Mouse (Mus musculus): ENCODE measurements around the gene Ssna1.

The Ssna1 gene

DNA sequence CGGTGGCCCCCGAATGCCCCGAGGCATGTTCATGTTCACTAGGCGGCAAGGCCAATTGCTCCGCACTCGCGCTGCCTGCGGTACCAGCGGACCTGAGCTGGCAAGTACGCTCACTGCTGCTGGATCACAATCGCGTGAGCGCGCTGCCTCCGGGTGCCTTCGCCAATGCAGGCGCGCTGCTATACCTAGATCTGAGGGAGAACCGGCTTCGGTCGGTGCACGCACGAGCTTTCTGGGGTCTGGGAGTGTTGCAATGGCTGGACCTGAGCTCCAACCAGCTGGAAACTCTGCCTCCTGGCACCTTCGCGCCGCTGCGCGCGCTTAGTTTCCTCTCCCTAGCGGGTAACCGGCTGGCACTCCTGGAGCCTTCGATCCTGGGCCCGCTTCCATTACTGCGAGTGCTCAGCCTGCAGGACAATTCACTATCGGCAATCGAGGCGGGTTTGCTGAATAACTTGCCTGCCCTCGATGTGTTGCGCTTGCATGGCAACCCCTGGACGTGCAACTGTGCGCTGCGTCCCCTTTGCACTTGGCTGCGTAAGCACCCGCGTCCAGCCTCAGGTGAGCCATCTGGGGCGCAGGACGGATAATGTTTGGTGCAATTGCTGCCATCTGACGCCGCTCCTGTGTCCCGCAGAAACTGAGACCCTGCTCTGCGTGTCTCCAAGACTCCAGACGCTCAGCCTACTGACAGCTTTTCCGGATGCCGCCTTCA, 18.0 kb upstream of the Ssna1 start:
- no peak for DNase-seq (ENCODE audit: low read depth, low spot score)

DNA sequence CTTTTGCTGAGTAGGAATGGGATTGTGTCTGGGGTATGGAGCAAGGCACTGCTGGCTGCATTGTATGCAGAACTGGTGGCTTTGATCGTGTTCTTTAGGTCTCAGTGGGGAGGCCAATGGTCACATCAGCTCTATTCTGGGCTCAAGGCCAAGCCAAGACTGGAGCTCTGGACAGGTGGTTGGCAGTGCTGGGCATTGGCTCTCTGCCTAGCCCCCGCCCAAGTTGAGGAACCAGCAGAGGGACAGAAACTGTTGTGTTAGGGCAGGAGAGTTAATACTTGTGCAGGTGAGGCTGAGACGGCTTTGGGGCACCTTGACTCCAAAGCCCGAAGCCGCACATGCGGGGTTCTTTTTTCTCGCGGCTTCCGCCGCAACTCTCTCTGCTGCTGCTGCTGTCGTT, 17.4 kb upstream of the Ssna1 start, which contains the start of gene Lrrc26:
Gene Lrrc26, plus strand, starts transcription at position 265 of the 400 bp plus-strand sequence.
- no peak for DNase-seq (ENCODE audit: low read depth, low spot score)

DNA sequence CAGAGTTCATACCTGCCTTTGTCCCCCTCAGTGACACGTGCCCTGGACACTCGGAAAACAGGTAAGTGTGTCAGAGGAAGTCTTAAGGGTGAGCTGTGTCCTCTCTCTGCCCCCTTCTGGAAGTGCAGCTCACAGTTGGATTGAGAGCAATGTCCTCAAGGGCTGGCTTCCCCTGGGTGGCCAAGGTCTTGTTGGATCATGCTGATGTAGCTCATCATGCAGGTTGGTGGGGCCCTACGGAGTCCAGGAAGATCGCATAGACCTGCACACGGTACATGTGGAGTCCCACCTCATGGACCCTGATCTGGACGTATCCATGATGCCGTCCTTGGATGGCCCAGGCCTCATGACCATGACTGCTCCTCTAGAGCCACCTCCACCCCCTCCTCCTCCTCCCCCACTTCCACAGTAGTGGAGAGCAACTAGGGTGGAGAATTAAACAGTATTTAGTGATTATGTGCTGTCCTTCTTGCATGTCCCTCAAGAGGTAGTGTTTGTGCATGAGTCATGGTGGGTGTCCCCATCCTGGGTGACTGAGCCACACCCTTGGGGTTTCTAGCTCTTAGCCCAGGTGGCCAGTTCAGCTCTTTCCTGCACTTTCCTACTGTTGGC, 16.6 kb upstream of the Ssna1 start:
- DNase-seq (ENCODE audit: low read depth, low spot score) = no peak

DNA sequence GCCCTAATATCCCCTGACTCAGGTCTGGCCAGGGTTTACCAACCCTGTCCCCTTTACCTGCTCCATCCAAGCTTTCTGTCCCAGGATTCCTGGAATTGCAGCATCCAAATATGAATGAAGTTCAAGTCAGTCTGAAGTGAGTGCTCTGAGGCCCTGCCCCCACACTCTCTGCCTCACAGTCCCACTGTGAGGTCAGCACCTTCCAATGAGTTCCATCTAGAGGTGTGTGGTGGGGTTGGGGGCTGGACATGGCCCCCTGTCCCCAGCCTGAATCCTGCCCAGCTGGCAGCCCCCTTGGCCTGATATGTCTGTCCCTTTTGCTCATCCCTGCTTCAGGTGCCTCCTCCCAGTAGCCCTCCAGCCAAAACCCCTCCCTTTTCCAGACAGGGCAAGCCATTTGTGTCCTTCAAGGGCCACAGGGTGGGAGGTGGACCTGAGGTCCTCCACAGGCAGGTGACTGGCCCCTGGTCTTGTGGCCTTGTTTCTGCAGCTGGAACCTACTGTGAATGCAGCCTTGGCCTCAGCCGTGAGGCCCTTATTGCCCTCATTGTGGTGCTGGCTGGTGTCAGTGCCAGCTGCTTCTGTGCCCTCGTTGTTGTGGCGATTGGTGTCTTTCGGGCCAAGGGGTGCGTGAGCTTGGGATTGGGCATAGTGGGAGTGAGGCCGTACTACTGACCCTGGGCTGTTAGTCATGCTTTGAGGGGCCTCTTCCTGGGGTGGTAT, 15.8 kb upstream of the Ssna1 start, which contains the start of gene Tmem210:
Gene Tmem210, plus strand, starts transcription at position 219 of the 723 bp plus-strand sequence.
- DNase-seq (ENCODE audit: low read depth, low spot score) = no peak

DNA sequence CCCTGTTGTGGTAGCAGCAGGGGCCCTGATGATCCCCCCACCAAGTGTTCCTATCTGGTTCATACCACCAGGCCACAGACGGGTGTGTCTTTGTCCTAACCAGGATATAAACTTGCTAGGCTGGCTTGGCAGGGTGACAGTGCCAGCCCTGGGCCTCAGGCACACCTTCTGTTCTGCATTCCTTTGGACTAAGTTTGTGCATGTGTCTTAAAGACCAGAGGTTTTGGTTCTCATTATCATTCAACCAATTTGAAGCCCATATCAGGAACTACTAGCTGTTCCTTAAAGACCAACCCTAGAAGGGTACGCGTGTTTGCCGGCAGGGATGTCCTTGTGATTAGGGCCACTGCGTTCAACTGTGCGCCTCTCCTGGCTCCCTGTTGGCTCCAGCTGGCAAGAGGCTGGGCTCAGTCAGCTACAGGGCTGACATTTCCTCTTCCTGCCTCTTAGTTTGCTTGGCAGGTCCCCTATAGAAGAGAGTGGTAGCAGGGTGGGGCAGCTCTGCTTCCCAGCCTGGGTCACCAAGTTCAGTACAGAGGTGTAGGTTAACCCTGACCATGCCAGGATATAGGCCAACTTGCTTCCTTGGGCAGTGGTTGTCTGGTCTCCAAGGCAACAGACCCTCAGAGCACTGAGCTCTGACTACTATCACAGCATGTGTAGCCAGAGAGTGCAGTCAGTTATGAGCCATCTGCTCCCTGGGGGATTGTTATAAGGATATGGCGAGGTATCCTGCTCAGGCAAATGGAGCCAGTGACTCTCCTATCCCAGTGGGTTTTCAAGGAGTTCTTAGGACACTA, 14.8 kb upstream of the Ssna1 start:
- no peak for DNase-seq (ENCODE audit: low read depth, low spot score)

DNA sequence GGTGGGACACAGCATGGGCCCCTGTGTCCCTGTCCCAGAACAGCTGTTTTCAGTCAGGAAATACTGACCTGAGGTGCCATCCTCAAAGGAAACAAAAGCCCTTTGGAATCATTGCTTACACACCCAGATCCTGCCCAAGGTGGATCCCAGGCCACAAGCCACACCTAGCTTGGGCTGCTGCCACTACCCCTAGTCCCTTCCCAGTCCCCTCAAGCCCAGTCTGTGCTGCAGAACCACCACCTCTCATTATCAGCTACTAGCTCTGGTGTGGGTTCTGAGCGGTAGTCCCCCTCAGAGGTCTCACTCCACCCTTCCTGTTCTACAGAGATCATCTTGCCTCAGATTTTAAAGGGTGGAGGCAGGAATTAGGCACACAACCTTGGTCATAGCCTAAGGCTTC, 14.1 kb upstream of the Ssna1 start:
- DNase-seq (ENCODE audit: low read depth, low spot score) = no peak

DNA sequence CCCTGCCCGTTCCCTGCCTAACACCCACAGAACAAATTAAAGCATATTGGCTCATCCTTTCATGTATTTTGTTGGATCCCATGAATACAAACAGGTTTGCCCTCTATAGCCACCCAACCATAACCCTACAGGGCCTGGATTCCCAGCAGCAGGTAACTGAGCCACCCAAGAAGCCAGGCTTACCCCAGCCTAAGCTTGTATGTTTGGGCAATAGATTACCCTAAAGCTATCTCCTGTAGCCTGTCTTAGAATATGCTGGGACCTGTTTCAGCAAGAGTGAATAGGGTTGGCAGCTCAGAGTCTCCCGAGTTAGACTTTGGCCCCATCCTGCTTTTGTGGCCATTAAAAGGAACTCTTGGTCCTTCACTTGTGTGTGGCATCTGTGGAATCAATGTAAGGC, 13.3 kb upstream of the Ssna1 start:
- no peak for DNase-seq (ENCODE audit: low read depth, low spot score)

DNA sequence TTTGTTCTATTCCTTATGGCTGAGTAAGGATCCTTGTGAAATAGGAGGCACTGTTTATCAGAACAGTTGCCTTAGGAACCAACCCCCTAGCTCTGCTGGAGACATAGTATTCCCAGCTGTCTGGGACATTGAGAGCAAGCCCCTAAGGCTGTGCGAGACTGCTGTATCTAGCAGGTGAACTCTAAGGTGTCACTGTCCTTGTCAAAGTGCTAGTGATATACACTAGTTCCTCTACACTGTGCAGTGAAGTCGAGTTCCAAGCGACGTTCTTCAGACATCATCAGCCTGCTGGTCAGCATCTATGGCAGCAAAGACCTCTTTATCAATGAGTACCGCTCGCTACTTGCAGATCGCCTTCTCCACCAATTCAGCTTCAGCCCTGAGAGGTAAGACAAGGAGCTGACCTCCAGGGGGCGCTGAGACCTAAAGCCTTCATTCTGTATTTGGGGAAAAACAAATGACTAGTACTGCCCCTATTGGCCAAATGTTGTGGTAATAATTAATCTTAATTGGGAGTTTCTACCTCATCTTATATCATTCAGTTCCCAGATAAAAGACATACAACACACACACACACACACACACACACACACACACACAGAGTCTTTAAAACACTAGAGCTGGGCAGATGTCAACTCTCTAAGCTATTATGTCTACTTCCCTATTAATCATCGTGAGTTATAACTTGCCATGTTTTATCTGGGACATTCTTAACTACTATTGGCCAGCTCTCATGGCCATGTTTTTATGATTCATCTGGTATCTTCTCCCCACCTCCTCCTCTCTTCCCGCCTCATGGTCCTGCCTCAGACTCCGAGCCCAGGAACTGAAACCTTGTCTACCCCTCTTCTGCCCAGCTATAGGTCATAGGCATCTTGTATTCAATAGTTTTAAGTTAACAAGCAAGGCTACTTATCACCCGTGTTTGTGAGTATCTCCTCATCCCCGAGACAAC, 7.0 kb upstream of the Ssna1 start:
- DNase-seq (ENCODE audit: low read depth, low spot score) = peak; percentile 89

DNA sequence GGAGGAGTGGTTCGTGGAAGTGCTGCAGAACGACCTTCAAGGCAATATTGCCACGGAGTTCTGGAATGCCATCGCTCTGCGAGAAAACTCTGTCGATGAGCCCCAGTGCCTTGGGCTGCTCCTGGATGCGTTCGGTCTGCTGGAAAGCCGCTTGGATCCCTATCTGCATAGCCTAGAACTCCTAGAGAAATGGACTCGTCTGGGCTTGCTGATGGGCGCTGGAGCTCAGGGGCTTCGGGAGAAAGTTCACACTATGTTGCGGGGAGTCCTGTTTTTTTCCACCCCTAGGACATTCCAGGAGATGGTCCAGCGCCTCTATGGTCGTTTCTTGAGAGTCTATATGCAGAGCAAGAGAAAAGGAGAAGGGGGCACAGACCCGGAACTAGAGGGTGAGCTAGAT, 772 bp upstream of the Ssna1 start:
- DNase-seq (ENCODE audit: low read depth, low spot score) = no peak

DNA sequence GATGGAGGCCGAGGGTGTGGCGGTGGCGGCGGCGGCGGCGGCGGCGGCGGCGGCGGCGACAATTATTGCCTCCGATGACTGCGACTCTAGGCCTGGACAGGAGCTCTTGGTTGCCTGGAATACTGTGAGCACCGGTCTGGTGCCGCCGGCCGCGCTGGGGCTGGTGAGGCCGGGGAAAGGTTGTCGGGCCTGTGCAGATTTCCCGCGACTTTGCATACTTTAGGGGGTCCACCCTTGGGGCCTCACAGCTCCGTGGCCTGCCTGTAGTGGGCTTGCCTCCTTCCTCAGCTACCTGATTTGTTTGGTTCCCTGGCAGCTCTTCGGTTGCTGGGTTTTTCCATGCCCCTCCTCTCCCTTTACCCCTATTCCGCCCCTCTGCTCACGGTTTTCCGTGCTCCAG, 277 bp upstream of the Ssna1 start:
- DNase-seq (ENCODE audit: low read depth, low spot score) = no peak

DNA sequence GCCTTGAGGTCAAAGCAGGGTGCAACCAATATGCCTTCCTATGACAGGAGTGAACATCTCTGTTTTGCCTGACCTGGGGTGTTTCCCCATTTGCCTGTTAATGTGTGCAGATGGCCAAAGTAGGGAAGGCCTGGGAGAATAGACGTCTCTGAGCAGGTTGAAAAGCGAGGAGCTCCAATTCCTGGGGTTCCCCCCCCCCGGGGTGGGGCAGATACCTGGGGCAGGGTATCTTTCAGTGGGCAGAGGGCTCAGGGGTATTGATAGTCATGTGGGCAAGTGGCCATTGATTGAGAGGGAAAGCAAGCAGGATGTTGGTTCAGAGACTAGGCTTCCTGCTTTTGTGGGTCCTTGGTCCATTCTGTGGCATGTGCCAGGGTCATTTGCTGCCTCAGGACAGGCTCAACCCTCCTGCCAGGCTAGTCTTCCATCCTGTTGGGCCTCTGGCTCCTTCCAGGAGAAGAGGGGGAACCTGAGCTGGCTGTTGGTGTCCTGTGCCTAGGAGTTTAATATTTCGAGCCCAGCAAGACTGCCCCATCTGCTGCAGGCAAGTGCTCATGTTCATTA, 4.4 kb downstream of the Ssna1 start:
- DNase-seq (ENCODE audit: low read depth, low spot score) = no peak

DNA sequence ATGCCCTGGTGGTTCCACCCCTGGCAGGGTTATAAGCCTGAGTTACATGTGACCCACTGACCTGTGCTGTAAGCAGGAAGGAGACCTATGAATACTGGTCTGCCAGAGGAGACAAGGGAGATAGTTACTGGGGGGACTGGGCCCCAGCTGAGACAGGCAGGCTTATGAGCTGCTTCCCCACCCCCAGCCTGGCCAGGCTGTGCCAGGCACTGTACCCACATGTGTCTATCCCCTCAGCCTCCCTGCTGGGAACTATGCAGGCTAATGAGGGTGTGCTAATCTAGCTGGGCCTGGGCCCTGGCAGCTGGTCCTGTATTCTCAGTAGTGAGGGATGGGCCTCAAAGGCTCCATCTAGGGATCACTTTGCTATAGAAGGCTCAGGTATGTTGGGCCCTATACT, 5.0 kb downstream of the Ssna1 start:
- no peak for DNase-seq (ENCODE audit: low read depth, low spot score)

DNA sequence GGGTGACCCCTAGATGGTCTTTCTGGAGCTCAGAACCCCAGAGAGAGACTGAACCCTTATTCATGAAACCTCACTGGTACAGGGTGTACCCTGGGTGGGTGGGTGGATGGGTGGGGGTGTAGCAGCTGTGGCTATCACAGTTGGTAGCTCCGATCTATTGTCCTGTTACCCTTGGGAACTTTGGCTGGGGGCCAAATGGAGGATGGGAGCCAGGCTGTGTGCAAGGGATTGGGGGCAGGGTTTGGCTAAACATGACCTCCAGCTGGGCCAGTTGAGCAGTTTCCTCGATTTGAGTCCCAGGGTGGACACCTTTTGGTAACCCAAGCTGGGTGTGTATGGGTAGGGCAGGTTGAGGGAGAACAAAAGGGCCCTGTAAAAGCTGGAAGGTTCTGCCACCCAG, 5.5 kb downstream of the Ssna1 start:
- DNase-seq (ENCODE audit: low read depth, low spot score) = no peak

DNA sequence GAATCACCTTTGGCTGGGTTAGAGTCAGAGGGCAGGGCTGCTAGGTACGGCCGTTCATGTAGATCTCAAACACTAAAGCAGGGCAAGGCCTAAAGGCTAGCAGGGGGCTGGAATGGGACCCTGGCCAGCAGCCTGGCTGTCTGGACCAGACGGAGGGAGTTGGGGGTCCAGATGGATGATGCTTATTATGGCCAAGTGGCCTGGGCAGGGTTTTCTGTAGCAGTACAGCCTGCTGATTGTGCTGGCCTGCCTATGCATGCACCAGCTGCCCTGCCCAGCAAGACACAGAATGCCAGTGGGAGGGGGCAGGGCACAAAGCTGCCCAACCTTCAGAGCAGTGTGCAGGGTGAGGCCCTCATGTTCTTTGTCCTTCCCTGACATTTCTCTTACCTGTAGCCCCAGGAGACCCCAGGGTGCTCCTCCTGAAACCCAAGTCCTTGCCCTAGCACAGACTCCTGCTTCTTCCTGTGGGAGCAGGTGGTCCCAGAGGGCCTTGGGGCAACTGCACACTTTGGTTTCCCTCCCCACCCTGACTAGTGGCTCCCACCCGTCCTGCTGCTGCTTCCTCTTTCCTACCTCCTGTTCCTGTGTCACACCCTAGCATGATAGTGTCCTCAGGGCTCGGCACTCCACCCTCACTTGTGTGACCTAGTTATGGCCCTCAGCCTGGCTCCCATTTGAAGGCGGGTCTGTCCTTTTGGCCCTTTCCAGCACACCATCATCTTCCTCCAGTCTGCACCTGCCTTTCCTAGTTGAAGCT, 6.2 kb downstream of the Ssna1 start:
- DNase-seq (ENCODE audit: low read depth, low spot score) = no peak

DNA sequence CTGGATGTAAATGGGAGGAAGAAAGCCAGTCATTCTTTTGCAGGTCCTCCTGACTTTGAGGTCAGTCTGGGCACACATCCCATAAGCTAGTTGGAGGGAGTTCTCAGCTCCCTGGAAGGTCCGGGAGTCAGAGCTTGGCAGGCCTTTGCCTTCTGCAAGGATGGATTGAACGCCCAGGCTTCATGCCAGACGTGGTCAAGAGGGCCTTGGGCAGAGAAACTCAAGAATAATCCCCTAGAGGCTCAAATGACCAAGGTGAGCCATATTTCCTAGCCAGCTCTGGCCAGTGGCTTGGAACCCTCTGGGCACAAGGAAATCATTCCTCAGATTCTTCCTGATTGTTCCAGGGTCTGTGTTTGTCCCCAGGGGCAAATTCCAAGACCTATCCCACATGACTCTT, 7.4 kb downstream of the Ssna1 start:
- DNase-seq (ENCODE audit: low read depth, low spot score) = no peak

DNA sequence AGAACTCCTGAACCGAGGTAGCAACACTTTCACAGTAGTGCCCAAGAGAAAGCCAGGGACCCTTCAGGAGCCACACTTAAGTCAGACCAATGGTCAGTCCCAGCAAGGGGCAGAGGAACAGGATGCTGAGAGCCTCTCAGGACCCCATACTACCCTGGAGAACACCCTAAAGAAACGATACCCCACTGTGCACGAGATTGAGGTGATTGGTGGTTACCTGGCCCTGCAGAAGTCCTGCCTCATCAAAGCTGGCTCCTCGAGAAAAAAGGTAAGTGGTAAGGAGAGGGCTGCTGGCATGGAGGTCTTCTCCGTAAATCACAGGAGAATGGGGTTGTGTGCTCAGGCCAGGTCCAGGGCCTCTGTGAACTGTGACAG, 8.0 kb downstream of the Ssna1 start:
- no peak for DNase-seq (ENCODE audit: low read depth, low spot score)

DNA sequence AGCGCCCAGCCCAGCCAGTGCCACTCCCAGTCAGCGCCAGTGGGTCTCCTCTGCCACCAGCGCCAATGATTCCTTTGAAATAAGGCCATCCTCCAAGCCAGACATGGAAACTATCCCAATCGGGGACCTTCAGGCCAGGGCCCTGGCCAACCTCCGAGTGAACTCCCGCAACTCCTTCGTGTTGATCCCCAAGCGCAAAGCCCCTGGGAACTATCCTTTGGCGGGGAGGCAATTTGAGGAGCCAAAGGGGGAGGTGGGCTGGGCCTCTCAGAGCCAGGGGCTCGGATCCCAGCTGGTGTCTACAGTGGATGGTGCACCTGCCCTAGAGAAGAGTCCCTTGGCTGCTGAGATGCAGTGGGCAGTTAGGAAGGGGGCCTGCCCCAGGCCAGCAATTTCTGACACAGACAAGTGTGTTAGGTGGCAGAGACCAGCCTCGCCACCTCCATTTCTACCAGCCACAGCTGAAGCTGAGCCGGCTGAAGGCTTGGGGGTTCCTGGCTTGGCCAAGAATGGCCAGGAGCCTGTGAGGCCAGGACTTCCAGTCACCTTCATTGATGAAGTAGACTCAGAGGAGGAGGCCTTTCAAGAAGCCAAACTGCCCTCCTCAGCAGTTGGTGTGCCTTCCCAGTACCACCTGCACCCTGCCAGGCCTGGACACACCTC, 8.5 kb downstream of the Ssna1 start:
- no peak for DNase-seq (ENCODE audit: low read depth, low spot score)

DNA sequence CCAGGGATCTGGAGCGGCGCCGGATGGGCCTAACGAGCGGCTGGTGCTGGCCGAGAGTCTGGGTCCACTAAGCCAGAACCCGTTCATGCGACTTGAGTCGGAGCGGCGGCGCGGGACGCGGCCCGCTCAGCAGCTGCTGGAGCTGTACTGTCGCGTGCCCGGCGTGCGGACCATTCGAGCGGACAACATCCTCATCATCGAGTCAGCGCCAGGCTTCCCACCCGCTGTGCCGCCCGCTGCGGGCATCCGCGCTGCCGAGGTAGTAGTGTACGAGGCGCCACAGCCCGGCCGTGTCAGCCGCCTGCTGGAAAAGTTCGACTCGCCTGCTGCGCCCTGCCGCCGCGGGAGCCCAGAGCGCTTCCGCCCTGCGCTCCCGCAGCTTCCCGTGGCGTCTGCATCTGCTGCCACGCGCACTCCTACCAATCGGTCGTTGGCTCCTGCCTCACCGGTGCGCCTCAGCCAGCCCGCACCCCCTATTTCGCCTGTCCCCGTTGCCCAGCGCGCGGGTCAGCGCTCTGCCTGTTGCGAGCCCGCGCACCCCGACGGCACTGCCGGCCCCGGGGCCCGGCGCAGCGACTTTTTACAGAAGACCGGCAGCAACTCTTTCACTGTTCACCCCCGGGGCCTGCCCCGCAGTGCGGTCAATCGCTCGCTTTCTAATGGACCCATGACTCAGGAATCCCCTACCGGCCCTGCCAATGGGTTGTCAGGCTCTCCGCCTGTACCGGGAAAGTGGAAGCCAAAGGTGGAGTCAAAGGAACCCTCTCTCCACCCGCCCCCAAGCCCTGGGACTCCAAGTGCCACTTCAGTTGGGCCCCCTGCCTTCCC, 9.2 kb downstream of the Ssna1 start:
- peak; percentile 81 for DNase-seq (ENCODE audit: low read depth, low spot score)
